Mouse (Mus musculus) layer of hippocampus, adult 8-10 months (tissue): ENCODE results near the gene Vmn1r111. TPM values are rescaled to one million over a fixed set of nuclear protein-coding genes. Genes with fewer than 3 reads are reported as not detected.
"Not testable (repeated sequence)": the region's sequence is repeated elsewhere in the genome, so short reads cannot be mapped to it uniquely, and the experiment has no call there.

Experiments used
- DNase-seq, 2 experiments: peaks; one replicate each; pipeline ENCODE4 v3.0.0; 2022; ENCODE audit warnings: low spot score in 2 of 2
- total RNA-seq, 4 experiments: library from RNA; stranded (reverse); gene quantifications; 2 replicates each; pipeline ENCODE4 v1.2.4; 2022

Vmn1r111 gene
- not detected for total RNA-seq

DNA sequence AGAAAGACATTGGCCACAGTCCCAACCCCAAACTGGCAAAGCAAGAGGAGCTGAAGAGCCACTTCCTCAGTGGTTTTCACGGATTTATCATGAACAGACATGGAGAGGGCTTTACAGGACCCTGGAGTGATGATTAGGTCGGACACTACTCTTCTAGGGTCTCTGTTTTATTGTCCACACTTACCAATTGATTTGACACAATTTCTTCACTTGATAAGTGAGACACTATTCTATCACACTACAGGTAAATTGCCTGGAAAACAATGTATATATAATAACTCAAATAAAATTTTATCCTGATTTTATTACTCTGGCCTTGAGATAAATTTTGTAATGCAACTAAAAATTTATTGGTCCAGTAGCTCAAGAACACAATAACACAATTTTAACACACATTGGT is at the start of gene Vmn1r111:
Gene Vmn1r111 (minus strand): TSS at position 101 of the 400 bp plus-strand sequence.
- DNase-seq, result not testable (repeated sequence)

DNA sequence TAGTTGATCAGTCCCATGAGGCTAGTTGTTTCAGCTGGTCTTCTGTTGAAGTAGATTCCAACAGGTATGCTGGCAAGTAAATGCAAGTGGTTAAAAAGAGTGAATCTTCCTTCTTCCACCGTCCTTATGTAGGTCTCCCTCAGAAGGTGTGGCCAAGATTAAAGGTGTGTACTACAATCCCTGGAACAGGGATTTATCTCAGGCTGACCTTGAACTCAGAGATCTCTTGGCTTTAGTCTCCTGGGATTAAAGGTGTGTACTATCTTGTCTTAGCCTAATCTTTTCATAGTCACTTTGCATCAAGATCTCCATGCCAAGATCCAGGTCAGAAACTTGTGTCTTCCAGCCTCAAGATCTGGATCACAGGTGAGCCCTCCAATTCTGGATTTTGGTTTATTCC is 27.5 kb upstream of the Vmn1r111 start, which contains the start of gene Gm10668:
Gene Gm10668 (minus strand): TSS at position 101 of the 400 bp plus-strand sequence.
- not testable (repeated sequence) for DNase-seq

DNA sequence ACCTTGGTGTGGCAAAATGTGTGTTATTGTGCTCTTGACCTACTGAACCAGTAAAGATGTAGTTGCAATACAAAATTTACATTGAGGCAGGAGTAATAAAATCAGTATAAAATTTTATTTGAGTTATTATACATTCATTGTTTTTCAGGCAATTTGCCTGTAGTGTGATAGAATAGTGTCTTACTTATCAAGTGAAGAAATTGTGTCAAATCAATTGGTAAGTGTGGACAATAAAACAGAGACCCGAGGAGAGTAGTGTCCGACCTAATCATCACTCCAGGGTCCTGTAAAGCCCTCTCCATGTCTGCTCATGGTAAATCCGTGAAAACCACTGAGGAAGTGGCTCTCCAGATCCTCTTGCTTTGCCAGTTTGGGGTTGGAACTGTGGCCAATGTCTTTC is 34.4 kb downstream of the Vmn1r111 start, which contains the start of gene Vmn1r107:
Gene Vmn1r107 (plus strand): TSS at position 301 of the 400 bp plus-strand sequence.
- not testable (repeated sequence) for DNase-seq

Other genes starting within 250 kb of the Vmn1r111 start
- not detected for gene Gm10670, start 228.3 kb downstream of the Vmn1r111 start, total RNA-seq
- gene Vmn1r103, start 192.7 kb downstream of the Vmn1r111 start, total RNA-seq, result not detected
- gene Vmn1r104, start 169.4 kb downstream of the Vmn1r111 start, total RNA-seq, result not detected
- not detected for gene Gm5726, start 157.5 kb downstream of the Vmn1r111 start, total RNA-seq
- not detected for gene Gm4141, start 127.0 kb downstream of the Vmn1r111 start, total RNA-seq
- not detected for gene Gm4513, start 104.2 kb downstream of the Vmn1r111 start, total RNA-seq
- gene Vmn1r107, start 34.3 kb downstream of the Vmn1r111 start, total RNA-seq, result not detected
- gene Gm10668, start 27.4 kb upstream of the Vmn1r111 start, total RNA-seq, result not detected
- not detected for gene Vmn1r112, start 68.0 kb upstream of the Vmn1r111 start, total RNA-seq
- not detected for gene Vmn1r113, start 84.1 kb upstream of the Vmn1r111 start, total RNA-seq
- not detected for gene Vmn1r114, start 109.0 kb upstream of the Vmn1r111 start, total RNA-seq
- not detected for gene Vmn1r115, start 141.8 kb upstream of the Vmn1r111 start, total RNA-seq
- not detected for gene Vmn1r116, start 169.0 kb upstream of the Vmn1r111 start, total RNA-seq
- gene Vmn1r117, start 180.9 kb upstream of the Vmn1r111 start, total RNA-seq, result not detected
- not detected for gene Vmn1r118, start 209.1 kb upstream of the Vmn1r111 start, total RNA-seq